Mouse (Mus musculus) layer of hippocampus, adult 11-12 months (tissue): ENCODE measurements around the gene Apbb2.
"Not testable (repeated sequence)": the region's sequence is repeated elsewhere in the genome, so short reads cannot be mapped to it uniquely, and the experiment has no call there.

Experiments
- DNase-seq: peaks from one replicate; pipeline ENCODE4 v3.0.0; 2022; ENCODE audit warnings: low spot score

The Apbb2 gene

GRCm38 (mm10) chr5:66294106-66294625 lies 324.4 kb downstream of the Apbb2 start:
- no peak for DNase-seq

DNA sequence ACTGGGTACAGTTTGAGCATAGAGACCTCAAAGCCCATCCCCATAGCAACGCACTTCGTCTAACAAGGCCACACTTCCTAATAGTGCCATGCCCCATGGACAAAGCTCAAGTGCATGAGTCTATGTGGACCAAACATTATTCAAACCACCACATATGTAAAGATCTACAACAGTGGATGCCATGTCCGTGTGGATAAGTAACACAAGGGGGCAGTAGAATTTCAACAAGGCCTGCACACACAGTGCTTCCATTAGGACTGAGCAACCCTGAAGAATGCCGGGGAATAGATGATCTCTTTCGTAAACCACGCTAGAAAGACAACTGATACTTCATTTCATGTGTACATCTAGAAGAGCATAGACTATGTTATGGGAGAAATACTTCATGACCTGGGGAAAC lies 337.8 kb downstream of the Apbb2 start:
- no peak for DNase-seq

DNA sequence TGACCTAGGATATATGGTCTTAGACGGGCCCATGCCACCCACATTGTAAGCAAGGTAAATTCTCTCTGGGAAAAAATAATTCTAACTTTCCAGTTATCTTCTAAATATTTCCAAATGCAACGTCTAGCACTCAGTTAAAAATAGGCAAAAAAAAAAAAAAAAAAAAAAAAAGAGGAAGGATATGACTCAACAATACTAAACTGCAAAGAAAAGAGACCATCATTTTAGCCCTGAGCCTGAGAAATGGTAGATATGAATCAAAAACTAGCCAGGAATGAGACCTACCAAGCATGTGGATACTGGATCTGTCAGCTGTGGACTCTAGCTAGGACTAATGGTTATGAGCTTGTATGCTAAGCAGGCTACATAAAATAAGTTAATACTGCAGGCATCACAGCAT lies 338.9 kb downstream of the Apbb2 start:
- DNase-seq, result no peak

DNA sequence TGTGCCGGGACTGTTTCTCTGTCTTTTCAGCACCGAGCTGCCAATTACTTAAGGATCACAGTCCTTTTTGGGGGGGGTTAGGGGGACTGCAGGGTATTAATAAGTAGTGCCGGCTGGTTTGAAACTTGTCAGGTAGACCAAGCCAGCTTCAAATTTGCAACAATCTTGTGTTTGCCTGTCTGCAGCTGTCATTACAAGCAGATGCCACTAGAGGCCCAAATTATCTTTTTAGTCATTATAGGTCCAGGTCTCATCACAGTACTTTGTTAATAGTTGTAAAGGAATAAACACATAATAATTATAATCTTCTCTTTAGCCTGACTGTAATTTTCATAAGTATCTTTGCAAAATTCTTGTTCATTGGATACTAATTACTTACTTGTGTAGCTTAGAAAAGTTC lies 344.2 kb downstream of the Apbb2 start:
- DNase-seq, result no peak

- DNase-seq, result peak; percentile 25
These were observed 347.4 kb downstream of the Apbb2 start for GRCm38 (mm10) chr5:66271141-66271540.

DNA sequence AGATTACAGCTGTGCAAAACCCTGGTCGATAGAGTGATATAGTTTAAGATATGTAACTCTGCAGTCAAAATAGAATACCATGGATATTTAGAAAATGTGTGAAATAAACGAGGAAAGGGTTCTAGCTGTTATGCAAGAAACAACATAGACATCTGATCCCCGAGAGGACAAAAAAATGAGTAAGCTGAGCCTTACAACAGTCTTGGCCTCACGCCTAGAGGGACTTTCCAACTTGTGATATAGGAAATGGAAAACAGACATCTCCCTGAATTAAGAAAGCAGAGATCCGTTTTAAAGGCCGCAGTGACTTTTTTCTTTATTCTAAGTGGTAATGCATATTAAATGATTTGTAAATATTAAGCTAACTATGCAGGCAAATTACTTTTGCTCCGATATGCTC lies 349.0 kb downstream of the Apbb2 start:
- DNase-seq, result no peak

DNA sequence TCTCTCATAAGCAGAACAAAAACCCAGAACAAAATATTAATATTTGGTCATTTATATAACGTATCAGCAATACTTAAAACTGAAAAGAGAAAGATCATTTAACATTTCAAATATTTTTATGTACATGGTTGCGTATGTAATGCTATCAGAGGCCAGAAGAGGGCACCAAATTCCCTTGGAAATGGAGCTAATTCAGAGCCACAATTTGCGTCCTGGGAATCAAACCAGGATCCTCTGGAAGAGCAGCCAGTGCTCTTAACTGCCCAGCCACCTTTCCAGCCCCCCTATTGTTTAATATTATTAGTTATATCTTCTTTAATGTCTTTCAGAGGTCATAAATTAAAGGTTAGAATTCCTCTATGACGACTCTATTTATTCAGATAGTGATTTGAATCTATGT lies 355.2 kb downstream of the Apbb2 start:
- peak; percentile 15 for DNase-seq

- no peak for DNase-seq
These were observed 356.1 kb downstream of the Apbb2 start for GRCm38 (mm10) chr5:66262475-66262874.

- peak; percentile 77 for DNase-seq
These were observed 358.7 kb downstream of the Apbb2 start, which contains the start of gene Nsun7 for GRCm38 (mm10) chr5:66259756-66260448. Nsun7 (plus strand) TSS chr5:66259897.

GRCm38 (mm10) chr5:66259431-66259755 lies 359.2 kb downstream of the Apbb2 start:
- not testable (repeated sequence) for DNase-seq

DNA sequence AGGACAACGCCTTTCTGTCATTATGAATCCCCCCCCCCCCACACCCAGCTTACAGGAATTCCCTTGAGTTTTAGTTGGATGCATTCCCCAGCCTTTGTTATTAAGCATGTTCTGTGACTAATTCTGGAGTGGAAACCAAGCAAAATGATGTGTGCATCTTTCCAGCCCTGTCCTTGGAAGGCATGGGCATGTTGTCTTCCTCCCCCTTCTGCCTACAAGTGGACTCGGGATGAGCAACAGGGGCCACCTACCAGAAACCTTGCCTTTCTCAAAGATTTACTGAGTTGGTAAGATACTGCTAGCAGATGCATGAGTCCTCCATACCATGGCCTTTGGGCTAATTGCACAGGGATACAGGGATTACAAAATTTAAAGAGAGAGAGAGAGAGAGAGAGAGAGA lies 359.6 kb downstream of the Apbb2 start:
- DNase-seq, result no peak

- no peak for DNase-seq
These were observed 363.5 kb downstream of the Apbb2 start for GRCm38 (mm10) chr5:66255044-66255443.

DNA sequence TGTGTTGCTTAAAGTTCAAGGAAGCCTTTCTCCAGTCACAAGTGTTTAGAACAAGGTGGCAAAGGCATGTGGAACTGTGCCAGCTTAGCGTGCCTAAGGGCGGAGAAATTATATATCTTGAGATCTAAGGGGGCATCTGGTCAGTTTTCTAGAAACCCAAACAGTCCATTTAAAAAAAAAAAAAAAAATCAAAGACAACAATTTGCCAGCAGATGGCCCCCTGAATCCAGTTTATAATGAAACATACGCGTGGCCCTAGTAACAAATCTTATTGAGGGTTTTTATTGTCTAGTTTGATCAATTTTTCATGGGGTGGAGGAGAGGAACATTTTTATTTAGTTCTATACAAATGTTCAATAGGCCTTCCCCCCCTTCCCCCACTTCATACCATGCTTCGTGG lies 365.4 kb downstream of the Apbb2 start:
- no peak for DNase-seq
